Mouse (Mus musculus) retina, embryonic 14.5 days (tissue): ENCODE results near the gene Psma5.

ENCODE experiments used
- DNase-seq: peaks from one replicate; pipeline ENCODE4 v3.0.0-alpha.2; 2015; ENCODE audit warnings: low spot score

Psma5 gene

GRCm38 (mm10) chr3:108306387-108306786, 49.7 kb downstream of the Psma5 start:
- DNase-seq = no peak

- no peak for DNase-seq
Observed at GRCm38 (mm10) chr3:108307485-108307884, 50.8 kb downstream of the Psma5 start.

- DNase-seq = no peak
Observed at GRCm38 (mm10) chr3:108310921-108311341, 54.2 kb downstream of the Psma5 start.

- no peak for DNase-seq
Observed at GRCm38 (mm10) chr3:108311688-108312087, 55.0 kb downstream of the Psma5 start.

GRCm38 (mm10) chr3:108312414-108312813, 55.7 kb downstream of the Psma5 start:
- DNase-seq = no peak

GRCm38 (mm10) chr3:108313138-108313537, 56.4 kb downstream of the Psma5 start:
- DNase-seq = no peak

- no peak for DNase-seq
Observed at GRCm38 (mm10) chr3:108314038-108314675, 57.4 kb downstream of the Psma5 start.

- DNase-seq = no peak
Observed at GRCm38 (mm10) chr3:108318517-108318916, 61.8 kb downstream of the Psma5 start.

GRCm38 (mm10) chr3:108321671-108322070, 64.9 kb downstream of the Psma5 start:
- no peak for DNase-seq

- DNase-seq = no peak
Observed at GRCm38 (mm10) chr3:108322136-108322535, 65.4 kb downstream of the Psma5 start.

GRCm38 (mm10) chr3:108322962-108323361, 66.2 kb downstream of the Psma5 start:
- no peak for DNase-seq

- no peak for DNase-seq
Observed at GRCm38 (mm10) chr3:108324837-108325236, 68.1 kb downstream of the Psma5 start.

- no peak for DNase-seq
Observed at GRCm38 (mm10) chr3:108325521-108325920, 68.8 kb downstream of the Psma5 start.

GRCm38 (mm10) chr3:108327275-108327674, 70.5 kb downstream of the Psma5 start:
- no peak for DNase-seq

- no peak for DNase-seq
Observed at GRCm38 (mm10) chr3:108327916-108328315, 71.2 kb downstream of the Psma5 start.

GRCm38 (mm10) chr3:108328441-108328841, 71.7 kb downstream of the Psma5 start:
- no peak for DNase-seq
